Mouse (Mus musculus): ENCODE data around the gene Wdr37.

Gene Wdr37

GRCm38 (mm10) chr13:8760940-8761339 is 110.8 kb downstream of the Wdr37 start:
- no peak for DNase-seq (ENCODE audit: low read depth, low spot score)
